Mouse (Mus musculus) central nervous system, embryonic 18 days (tissue): Measurements from ENCODE around the gene Gm17374. TPM values are rescaled to one million over a fixed set of nuclear protein-coding genes. Genes with fewer than 3 reads are reported as not detected.

ENCODE experiments used
- polyA plus RNA-seq: library from polyadenylated mRNA; depleted of rRNA; stranded (reverse); fragments of >200 nt; gene quantifications from 2 replicates; pipeline ENCODE4 v1.2.3, GENCODE M21; 2012; rRNA removed

The Gm17374 gene
- polyA plus RNA-seq, result not detected in 2 replicates

GRCm38 (mm10) chr2:140151743-140152142, at the start of gene Gm17374:
Gene Gm17374, plus strand, starts transcription at chr2:140152043.

DNA sequence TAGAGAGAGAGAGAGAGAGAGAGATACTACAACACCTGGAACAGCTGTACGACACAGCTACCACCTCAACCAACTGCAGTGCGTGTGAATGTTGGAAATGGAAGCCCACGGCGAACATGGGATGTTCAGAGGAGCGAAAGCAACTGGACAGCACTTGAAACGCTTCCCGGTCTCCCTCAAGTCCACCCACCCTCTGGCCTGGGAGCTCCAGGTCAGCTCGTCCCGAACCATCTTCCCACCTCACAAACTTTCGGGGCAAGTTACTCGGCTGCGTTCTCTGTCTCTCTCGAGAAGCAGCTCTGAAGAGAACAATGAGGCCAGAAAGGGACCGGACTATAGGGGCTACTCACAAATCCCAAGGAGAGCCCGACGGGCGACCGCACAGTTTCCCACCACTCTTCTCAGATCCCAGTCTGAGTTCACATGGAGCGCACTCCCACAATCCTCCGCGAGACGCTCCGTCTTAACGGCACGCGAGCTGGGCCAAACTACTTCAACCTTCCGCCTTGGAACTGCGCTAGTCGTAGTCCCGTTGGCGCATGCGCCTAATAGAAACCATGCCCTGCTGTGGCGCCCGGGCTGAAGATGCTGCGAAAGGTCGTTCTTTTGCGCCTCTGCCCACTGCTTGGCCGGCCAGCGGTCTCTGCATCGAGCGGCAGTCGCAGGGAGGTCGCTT, 18.4 kb downstream of the Gm17374 start, which contains the start of the genes Esf1 and Ndufaf5:
Gene Esf1, minus strand, starts transcription at position 438 of the 676 bp plus-strand sequence.
Gene Ndufaf5, plus strand, starts transcription at position 523 of the 676 bp plus-strand sequence.

Other genes starting within 250 kb of the Gm17374 start
- 15.8 and 16.7 TPM in 2 replicates for gene Tasp1, start 85.2 kb upstream of the Gm17374 start, polyA plus RNA-seq
- gene Esf1, start 18.5 kb downstream of the Gm17374 start, polyA plus RNA-seq, result 7.5 and 8.4 TPM in 2 replicates
- gene Ndufaf5, start 18.6 kb downstream of the Gm17374 start, polyA plus RNA-seq, result 45.7 and 46.4 TPM in 2 replicates
- gene Sel1l2, start 237.7 kb downstream of the Gm17374 start, polyA plus RNA-seq, result not detected in 2 replicates
- 28.3 and 29.3 TPM in 2 replicates for gene Macrod2, start 243.3 kb downstream of the Gm17374 start, polyA plus RNA-seq